Mouse (Mus musculus) stomach, adult 2 months (tissue): ENCODE results near the gene Sh2d1a. TPM values are rescaled to one million over a fixed set of nuclear protein-coding genes. Genes with fewer than 3 reads are reported as not detected.

ENCODE experiments used
- polyA plus RNA-seq: library from polyadenylated mRNA; depleted of rRNA; stranded (reverse); fragments of >200 nt; gene quantifications from 2 replicates; pipeline ENCODE4 v1.2.3, GENCODE M21; 2012; rRNA removed

Gene Sh2d1a
- polyA plus RNA-seq: not detected in 2 replicates

DNA sequence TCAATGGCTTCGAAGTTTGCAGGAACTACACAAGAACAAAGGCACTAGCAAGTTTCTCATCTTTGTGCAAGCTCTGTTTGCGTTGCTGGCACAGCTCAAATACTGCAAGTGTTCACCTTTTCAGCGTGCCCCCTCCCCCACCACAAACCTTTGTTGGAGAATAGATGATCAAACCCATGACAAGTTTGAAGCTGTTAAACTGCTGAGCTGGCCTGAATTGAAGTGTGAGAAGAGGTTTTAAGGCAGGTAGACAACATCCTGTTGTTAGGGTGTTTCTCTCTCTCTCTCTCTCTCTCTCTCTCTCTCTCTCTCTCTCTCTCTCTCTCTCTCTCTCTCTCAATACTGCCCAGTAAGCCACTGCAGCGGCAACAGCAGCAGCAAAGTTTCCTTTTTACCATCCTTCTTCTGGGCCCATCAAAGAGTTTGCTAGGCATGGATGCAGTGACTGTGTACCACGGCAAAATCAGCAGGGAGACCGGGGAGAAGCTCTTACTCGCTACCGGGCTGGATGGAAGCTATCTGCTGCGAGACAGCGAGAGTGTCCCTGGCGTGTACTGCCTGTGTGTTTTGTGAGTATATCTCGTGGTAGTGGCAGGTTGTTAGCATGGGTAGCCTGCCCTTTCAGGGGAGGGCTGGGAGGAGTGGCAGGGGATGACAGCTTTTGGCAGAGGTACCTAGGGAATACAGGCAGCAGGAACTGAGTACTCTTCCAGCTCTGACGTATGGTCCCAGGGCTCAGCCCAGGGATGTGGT is at the start of gene Sh2d1a:
Gene Sh2d1a, plus strand, starts transcription at position 163 of the 753 bp plus-strand sequence.

DNA sequence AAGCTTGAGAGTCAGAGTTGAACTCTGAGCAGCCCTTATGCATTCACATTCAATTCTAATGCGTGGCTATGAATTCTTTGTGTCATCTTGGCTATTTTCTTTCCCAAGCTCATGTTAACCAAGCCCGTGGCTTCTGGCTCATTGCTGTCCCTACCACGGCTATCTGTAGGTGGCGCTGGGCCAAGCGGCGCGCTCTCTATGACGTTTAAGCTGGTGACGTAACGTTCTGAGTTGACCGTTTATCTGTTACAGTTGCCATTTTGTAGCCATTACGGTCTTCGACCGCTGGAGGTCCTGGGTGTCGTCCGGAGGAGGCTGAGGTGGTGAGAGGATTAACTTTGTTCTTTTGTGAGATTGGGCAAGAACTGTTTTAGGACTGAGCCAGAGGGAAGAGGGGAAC is 12.8 kb upstream of the Sh2d1a start, which contains the start of gene Tex13c2:
Gene Tex13c2, plus strand, starts transcription at position 246 of the 400 bp plus-strand sequence.

Other genes starting within 250 kb of the Sh2d1a start
- not detected in 2 replicates for gene Tex13c2, start 12.8 kb upstream of the Sh2d1a start, polyA plus RNA-seq